Mouse (Mus musculus) liver, embryonic 11.5 days (tissue): ENCODE data around the gene Rhpn2. TPM values are rescaled to one million over a fixed set of nuclear protein-coding genes. Genes with fewer than 3 reads are reported as not detected.

ENCODE experiments used
- ATAC-seq: fragments of 200-750 bp; cut with Nextera tagmentation; replicated peaks from 2 replicates; pipeline ENCODE4 v1.8.0; 2017; ENCODE audit warnings: moderate number of reproducible peaks, mild to moderate bottlenecking, moderate TSS enrichment, moderate library complexity; ENCODE audit not compliant: low FRiP score
- DNase-seq: peaks from one replicate; pipeline ENCODE4 v3.0.0-alpha.2; 2017; ENCODE audit warnings: low spot score
- H3K27ac ChIP-seq: fragments of 300-500 bp; sonication (generic); 2 replicates; pipeline ENCODE4 v1.5.1; 2014; ENCODE audit warnings: mild to moderate bottlenecking, low read depth, low read length, control low read depth
- H3K27me3 ChIP-seq: fragments of 300-500 bp; sonication (generic); replicated peaks from 2 replicates; pipeline ENCODE4 v1.6.1; 2014; ENCODE audit warnings: low read length, mixed read lengths; ENCODE audit not compliant: control insufficient read depth, insufficient read depth
- H3K36me3 ChIP-seq: fragments of 300-500 bp; sonication (generic); 2 replicates; pipeline ENCODE4 v1.6.1; 2014; ENCODE audit warnings: mild to moderate bottlenecking, low read length, moderate library complexity, mixed read lengths; ENCODE audit not compliant: control insufficient read depth, insufficient read depth
- H3K4me1 ChIP-seq: fragments of 300-500 bp; sonication (generic); replicated peaks from 2 replicates; pipeline ENCODE4 v1.6.1; 2014; ENCODE audit warnings: low read length, mixed read lengths; ENCODE audit not compliant: control insufficient read depth, insufficient read depth
- H3K4me2 ChIP-seq: fragments of 300-500 bp; sonication (generic); 2 replicates; pipeline ENCODE4 v1.6.1; 2014; ENCODE audit warnings: mild to moderate bottlenecking, control low read depth, moderate library complexity
- H3K4me3 ChIP-seq: fragments of 300-500 bp; sonication (generic); 2 replicates; pipeline ENCODE4 v1.5.1; 2014; ENCODE audit warnings: low read depth, low read length, control low read depth
- H3K9ac ChIP-seq: fragments of 300-500 bp; sonication (generic); 2 replicates; pipeline ENCODE4 v1.6.1; 2014; ENCODE audit warnings: low read depth, low read length, control low read depth
- H3K9me3 ChIP-seq: fragments of 300-500 bp; sonication (generic); 2 replicates; pipeline ENCODE4 v1.6.1; 2016; ENCODE audit warnings: low read length, inconsistent platforms, mixed read lengths; ENCODE audit not compliant: control insufficient read depth
- WGBS: fragments of 180-500 bp; shearing (Covaris S2); extraction: QIAGEN DNeasy Blood & Tissue Kit; methylation state at CpG from one replicate; pipeline ENCODE4 v1.1.7; 2014; 5-methylcytosine and 5-hydroxymethylcytosine counted together
- polyA plus RNA-seq: library from polyadenylated mRNA; unstranded; fragments of >200 nt; fragmentation: Nextera tagmentation; extraction: Ambion mirVana; gene quantifications from 2 replicates; pipeline ENCODE4 v1.2.1, GENCODE M21; 2014

Rhpn2 gene
- polyA plus RNA-seq, 1 experiment from 2014 or later, result 6.1 TPM

- WGBS, result 69% methylated on average over 16 of the region's 16 CpGs
- Histone ChIP-seq H3K4me2 (no peak overlapping the region), H3K4me3 (no peak overlapping the region), H3K27me3 (no peaks in the 10 kb centered on the region), H3K9ac (no peak overlapping the region), H3K36me3 (no peaks in the 10 kb centered on the region; the same call in 1 of the 2 replicates), H3K27ac (no peak overlapping the region), H3K9me3 (no peaks in the 10 kb centered on the region), H3K4me1 (no peaks in the 10 kb centered on the region)
- DNase-seq (no peak), ATAC-seq (peak; percentile 31; the same call in 1 of the 2 replicates)
Measured at GRCm38 (mm10) chr7:35373146-35373989, 39.4 kb downstream of the Rhpn2 start.

GRCm38 (mm10) chr7:35374265-35374664 lies 40.3 kb downstream of the Rhpn2 start:
- Histone ChIP-seq H3K36me3 (no peaks in the 10 kb centered on the region; the same call in 1 of the 2 replicates), H3K9ac (no peak overlapping the region), H3K4me3 (no peak overlapping the region), H3K9me3 (no peaks in the 10 kb centered on the region), H3K27me3 (no peaks in the 10 kb centered on the region), H3K27ac (no peak overlapping the region), H3K4me1 (no peaks in the 10 kb centered on the region), H3K4me2 (no peak overlapping the region)
- 82% methylated on average over 7 of the region's 7 CpGs for WGBS
- ATAC-seq, result no peak
- no peak for DNase-seq

- no peak overlapping the region for H3K4me2 ChIP-seq
- 92% methylated on average over 9 of the region's 9 CpGs for WGBS
- H3K27ac ChIP-seq, result no peak overlapping the region
- H3K27me3 ChIP-seq, result no peaks in the 10 kb centered on the region
- 0 out of 2 replicates have a peak, but pooled peaks cover 4% of the 10 kb centered on the region for H3K4me1 ChIP-seq
- ATAC-seq (no peak), DNase-seq (no peak)
- no peaks in the 10 kb centered on the region for H3K9me3 ChIP-seq
- H3K9ac ChIP-seq, result no peak overlapping the region
- no peak overlapping the region for H3K4me3 ChIP-seq
- H3K36me3 ChIP-seq, result no peaks in the 10 kb centered on the region
Measured at GRCm38 (mm10) chr7:35376623-35377022, 42.7 kb downstream of the Rhpn2 start.

GRCm38 (mm10) chr7:35379492-35380119 lies 45.6 kb downstream of the Rhpn2 start:
- Histone ChIP-seq H3K27ac (no peak overlapping the region), H3K36me3 (no peaks in the 10 kb centered on the region), H3K27me3 (no peaks in the 10 kb centered on the region), H3K4me1 (0 out of 2 replicates have a peak, but pooled peaks cover 4% of the 10 kb centered on the region), H3K9me3 (no peaks in the 10 kb centered on the region), H3K4me3 (no peak overlapping the region), H3K9ac (no peak overlapping the region), H3K4me2 (peak overlapping the region; percentile 7; the same call in 1 of the 2 replicates)
- DNase-seq, result no peak
- 43% methylated on average over 16 of the region's 16 CpGs for WGBS
- ATAC-seq, result peak; percentile 43

- Histone ChIP-seq H3K9ac (no peak overlapping the region), H3K27me3 (no peaks in the 10 kb centered on the region), H3K4me3 (no peak overlapping the region), H3K4me1 (0 out of 2 replicates have a peak, but pooled peaks cover 4% of the 10 kb centered on the region), H3K36me3 (no peaks in the 10 kb centered on the region), H3K9me3 (no peaks in the 10 kb centered on the region), H3K4me2 (no peak overlapping the region), H3K27ac (no peak overlapping the region)
- DNase-seq (no peak), ATAC-seq (no peak)
- WGBS, result 81% methylated on average over 8 of the region's 8 CpGs
Measured at GRCm38 (mm10) chr7:35380351-35380750, 46.4 kb downstream of the Rhpn2 start.

GRCm38 (mm10) chr7:35381861-35382260 lies 47.9 kb downstream of the Rhpn2 start:
- ATAC-seq (peak; percentile 42; the same call in 1 of the 2 replicates), DNase-seq (no peak)
- 42% methylated on average over 16 of the region's 16 CpGs for WGBS
- Histone ChIP-seq H3K9me3 (no peaks in the 10 kb centered on the region), H3K27ac (no peak overlapping the region), H3K4me1 (0 out of 2 replicates have a peak, but pooled peaks cover 4% of the 10 kb centered on the region), H3K9ac (no peak overlapping the region), H3K4me2 (no peak overlapping the region), H3K4me3 (no peak overlapping the region), H3K36me3 (no peaks in the 10 kb centered on the region), H3K27me3 (no peaks in the 10 kb centered on the region)

GRCm38 (mm10) chr7:35382706-35383353 lies 48.9 kb downstream of the Rhpn2 start:
- no peaks in the 10 kb centered on the region for H3K9me3 ChIP-seq
- ATAC-seq (no peak), DNase-seq (no peak)
- H3K4me3 ChIP-seq, result no peak overlapping the region
- H3K27ac ChIP-seq, result no peak overlapping the region
- H3K4me1 ChIP-seq, result 0 out of 2 replicates have a peak, but pooled peaks cover 4% of the 10 kb centered on the region
- 55% methylated on average over 2 of the region's 2 CpGs for WGBS
- H3K9ac ChIP-seq, result no peak overlapping the region
- no peaks in the 10 kb centered on the region for H3K27me3 ChIP-seq
- no peaks in the 10 kb centered on the region for H3K36me3 ChIP-seq
- no peak overlapping the region for H3K4me2 ChIP-seq

- no peak for DNase-seq
- H3K36me3 ChIP-seq, result no peaks in the 10 kb centered on the region
- no peaks in the 10 kb centered on the region for H3K27me3 ChIP-seq
- no peak overlapping the region for H3K27ac ChIP-seq
- WGBS, result 56% methylated on average over 6 of the region's 6 CpGs
- no peak for ATAC-seq
- no peak overlapping the region for H3K4me3 ChIP-seq
- no peaks in the 10 kb centered on the region for H3K4me1 ChIP-seq
- no peak overlapping the region for H3K4me2 ChIP-seq
- no peak overlapping the region for H3K9ac ChIP-seq
- no peaks in the 10 kb centered on the region for H3K9me3 ChIP-seq
Measured at GRCm38 (mm10) chr7:35386525-35386952, 52.6 kb downstream of the Rhpn2 start.
